Mouse (Mus musculus) embryo, embryonic 11 days (tissue): ENCODE measurements around the gene Cdc42bpa.

ENCODE experiments used
- DNase-seq: peaks from one replicate; pipeline ENCODE4 v3.0.0-alpha.2; 2015

The Cdc42bpa gene

DNA sequence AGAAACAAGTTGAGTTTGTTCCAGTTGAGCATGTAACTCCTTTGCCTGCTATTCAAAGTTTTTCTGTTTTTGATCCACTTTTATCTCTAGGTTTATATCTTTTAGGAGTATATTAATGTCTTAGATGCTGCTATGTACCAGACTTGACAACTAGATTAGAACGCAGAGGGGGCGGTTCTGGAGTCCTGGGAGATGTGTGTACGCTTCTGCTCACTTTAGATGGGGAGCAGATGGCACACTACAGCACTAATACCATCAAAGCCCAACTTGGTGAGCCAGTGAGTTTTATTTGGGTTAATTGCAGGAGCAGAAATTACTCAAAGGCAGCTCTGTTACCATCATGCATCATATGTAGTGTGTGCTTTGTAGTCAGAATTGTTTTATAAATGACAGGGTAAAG is 77.2 kb downstream of the Cdc42bpa start:
- no peak for DNase-seq

DNA sequence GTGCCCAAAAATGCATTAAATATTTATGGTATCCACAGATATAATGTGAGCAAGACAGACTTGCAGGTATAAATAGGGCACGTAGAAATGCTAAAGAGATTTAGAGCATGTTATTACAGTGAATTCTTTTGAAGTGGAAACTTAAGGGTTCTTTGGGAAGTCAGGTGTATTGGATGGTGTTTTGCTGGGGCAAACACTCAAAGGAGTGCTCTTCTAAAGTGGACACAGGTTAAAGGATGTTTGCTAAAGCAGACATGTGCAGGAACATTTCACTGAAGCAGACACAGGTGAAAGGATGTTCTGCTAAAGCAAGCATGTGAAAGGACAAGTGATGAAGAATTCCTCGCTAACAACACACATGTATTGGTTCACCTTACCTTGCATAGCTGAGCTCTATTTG is 83.9 kb downstream of the Cdc42bpa start:
- DNase-seq = no peak

DNA sequence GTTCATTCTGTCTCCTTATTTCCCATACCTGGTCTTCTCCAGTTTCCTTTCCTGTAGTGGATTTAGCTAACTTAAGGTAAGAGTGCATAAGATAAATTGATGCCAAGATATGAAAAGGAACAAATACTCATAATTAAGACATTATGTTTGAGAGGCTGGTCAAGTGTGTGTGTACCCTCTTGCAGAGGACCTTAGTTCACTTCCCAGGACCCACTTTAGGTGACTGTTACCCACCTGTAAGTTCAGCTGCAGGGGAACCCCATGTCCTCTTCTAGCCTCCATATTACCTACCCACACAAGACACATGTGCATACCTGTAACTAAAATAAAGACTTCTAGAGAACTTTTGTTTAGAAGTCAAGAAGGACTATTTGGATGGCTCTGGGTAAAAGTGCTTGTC is 84.9 kb downstream of the Cdc42bpa start:
- no peak for DNase-seq

DNA sequence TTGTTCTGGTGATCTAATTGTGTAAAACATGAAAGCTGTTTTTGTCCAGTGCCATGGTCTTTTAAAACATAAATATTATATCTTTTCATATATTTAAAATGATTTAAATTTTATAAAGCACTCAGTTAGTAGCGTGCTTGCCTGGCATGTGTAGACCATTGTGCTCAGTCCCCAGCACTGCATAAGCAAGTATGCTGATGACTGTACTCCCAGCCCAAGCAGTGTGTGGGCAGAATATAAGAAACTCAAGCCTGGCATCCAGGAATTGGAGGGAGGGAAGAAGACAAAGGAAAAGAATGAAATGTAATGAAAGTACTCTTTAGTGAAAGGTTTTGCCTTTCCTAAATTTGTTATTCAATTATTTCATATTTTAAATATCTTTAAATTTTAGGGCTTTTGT is 128.9 kb downstream of the Cdc42bpa start:
- no peak for DNase-seq

DNA sequence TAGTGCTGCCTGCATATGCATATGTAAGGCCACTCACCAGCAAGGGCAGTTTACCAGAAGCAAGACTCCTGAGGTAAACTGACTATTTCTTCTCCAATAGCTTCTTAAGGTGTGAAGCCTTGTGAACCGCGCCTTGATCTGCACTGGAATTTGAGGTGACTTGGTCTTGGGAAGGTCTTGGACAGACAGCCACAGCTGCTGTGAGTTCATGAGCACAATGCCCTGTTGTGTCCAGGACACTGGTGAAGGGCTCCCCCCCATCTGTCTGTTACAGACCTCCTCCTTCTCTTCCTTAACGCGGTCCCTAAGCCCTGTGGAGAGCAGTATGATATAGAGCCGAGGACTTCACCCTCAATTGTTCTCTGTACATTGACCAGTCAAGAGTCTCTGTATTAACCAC is 138.2 kb downstream of the Cdc42bpa start:
- DNase-seq = no peak

DNA sequence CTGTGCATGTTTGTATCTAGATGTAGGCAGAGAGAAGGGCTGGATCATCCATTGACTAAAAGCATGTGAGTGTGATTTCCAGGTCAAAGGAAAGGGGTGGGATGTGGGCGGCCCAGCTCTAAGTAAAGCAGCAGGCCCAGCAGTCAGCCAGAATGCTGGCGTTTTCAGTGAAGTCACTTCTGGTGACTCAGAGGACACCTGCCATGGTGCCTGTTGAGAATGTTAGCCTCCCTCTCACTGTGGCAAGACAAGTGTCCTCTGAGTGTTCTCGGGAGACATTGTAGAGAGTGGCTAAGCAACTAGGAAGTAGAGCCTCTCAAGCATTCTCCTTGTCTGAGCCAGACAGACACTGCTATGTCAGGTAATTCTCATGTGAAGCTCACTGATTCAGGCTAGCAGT is 144.3 kb downstream of the Cdc42bpa start:
- no peak for DNase-seq

DNA sequence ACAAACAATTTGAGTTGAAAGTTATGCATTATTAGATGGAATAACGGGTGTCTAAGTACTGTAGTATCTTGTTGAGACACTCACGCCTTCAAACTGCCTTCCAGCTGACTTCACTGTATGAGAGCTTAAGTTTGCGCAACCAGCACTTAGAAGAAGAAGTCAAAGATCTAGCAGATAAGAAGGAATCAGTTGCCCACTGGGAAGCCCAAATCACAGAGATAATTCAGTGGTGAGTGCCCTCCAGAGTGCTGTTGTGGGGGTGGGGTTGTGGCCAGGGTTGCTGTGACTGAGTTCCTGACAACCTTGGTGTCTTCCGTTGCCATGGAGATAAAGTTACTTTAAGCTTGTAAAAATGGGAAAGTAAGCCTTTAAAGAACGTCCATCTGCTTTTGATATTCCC is 148.8 kb downstream of the Cdc42bpa start:
- DNase-seq = peak; percentile 18

DNA sequence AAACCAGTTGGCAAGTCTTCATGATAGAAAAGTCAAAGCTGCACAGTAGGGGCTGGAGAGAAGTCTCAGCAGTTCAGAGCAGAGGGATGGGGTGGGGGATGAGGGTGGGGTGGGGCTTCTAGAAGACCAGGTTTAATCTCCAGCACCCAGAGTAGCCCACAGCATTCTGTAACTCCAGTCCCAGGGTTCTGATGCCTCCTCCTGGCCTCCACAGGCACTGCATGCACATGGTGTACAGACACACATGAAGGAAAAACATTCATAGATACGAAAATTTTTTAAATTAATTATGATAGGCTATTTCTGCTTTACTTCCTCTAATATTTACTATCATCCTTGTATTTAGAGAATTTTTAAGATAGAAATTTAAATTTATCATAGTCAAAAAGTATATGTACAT is 156.3 kb downstream of the Cdc42bpa start:
- DNase-seq = peak; percentile 25

DNA sequence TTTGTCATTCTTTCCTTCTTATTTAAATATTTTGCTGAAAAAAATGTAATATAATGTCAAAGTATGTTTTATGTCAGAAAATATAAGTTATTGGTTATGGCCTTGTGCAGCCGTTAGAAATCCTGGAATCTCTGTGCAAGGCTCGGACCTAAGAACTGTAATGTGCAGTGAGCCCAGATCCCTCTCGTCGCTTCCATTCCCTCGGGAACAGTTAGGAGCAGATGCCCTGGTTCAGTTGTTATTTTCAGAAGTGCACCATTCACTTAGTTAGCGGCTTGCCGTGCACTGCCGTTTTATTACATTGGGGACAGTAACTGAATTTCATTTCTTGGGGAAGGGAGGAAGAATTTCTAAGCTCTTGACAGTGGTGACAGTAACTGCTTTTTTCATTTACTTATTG is 158.0 kb downstream of the Cdc42bpa start:
- peak; percentile 10 for DNase-seq

DNA sequence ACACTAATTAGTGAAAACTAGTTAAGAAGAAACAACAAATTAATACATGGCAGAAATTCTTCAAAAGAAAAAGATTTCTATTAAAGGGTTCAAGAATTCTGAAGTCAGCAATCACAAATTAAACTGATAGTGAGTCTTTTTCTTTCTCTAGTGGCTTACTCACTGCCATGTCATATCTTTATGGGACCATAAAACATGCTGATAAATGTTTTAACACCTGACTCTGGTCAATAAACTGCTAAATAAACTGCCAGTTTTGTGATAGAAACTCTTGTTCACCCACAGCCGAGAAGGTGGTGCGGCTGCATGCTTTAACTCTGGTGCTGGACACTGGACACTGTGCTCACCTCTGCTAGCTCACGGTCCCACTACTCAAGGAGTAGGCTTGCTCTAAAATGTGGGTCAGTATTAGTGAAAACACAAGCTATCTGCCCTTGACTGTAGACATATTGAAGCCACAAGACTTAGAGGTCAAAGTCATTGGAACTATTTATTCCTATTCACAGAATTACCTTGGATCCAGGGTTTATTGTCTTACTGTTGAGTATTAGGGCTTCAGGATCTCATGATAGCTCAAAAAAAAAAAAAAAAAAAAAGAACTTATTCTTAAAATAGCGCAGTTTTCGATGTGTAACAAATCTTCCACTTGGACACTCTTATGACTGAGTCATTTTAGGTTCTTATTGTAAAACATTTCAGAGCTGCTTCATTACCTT is 168.0 kb downstream of the Cdc42bpa start:
- no peak for DNase-seq

DNA sequence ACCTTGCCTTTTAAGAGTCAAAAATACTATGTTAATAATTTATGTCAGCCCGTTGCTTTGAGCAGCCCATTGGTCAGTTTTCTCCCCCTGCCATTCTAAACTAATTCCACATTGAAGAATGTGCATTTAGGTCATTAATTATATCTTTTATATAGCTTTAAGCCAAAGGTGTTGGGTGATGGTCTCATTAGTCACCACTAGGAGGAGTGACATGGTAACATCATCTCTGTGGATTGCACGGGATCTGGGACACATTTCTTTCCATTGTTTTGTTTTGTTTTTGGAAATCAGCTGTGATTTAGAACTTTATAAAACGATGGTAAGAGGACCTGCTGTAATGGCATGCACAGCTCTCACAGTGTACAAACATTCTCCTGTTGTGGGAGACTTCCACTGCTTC is 171.1 kb downstream of the Cdc42bpa start:
- no peak for DNase-seq

DNA sequence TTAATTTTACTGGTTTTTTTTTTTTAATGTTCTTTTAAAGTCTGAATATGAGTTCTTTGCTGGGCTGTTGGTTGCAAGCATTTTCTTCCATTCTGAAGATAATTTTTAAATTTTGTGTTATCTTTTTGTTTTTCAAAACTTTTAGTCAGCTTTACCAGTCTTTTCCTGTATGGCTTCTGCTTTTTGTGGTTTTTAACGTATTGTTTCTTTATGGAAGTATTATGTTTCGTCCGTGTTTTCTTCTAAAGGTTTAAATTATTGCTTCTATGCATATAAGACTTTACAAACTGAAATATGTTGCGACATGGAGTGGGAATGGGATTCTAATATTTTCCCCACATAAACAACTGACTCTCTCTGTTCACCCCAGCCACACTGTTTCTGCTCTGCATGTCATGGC is 171.9 kb downstream of the Cdc42bpa start:
- no peak for DNase-seq

DNA sequence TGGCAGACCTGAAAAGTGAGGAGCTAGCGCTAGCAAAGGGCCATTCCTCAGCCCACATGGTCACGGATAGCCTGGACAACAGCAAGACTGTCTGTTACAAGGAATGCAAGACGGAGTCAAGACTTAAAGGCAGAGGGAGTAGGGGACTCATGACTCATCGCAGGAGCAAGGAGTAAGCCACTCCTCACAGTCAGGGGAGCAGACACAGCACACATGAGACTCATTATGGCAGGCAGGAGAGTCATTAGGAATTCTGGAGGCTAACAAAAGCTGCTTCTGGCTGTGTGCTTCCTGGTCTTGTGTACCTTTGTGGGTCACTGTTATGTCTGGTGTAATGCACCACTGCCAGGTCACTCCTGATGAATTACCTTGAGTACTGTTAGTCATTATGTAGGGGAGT is 178.9 kb downstream of the Cdc42bpa start:
- DNase-seq = peak; percentile 27

DNA sequence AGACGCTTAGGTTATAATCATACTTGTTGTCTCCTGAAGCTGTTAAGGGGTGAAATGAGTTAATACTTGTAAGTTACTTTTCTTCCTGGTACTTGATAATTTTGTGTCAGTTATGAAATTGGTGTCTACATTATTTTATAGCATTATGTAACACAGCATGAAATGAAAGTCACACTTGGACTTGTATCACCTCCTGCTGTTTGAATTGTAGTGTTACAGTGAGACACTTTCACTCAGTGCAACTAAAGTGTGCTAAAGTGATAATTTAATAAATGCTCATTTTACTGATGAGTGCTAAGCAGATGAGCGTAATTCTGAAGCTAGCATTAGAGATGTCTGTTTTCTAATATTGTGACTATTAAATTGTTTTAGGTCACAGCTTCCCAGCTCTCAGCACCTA is 180.7 kb downstream of the Cdc42bpa start:
- DNase-seq = no peak

DNA sequence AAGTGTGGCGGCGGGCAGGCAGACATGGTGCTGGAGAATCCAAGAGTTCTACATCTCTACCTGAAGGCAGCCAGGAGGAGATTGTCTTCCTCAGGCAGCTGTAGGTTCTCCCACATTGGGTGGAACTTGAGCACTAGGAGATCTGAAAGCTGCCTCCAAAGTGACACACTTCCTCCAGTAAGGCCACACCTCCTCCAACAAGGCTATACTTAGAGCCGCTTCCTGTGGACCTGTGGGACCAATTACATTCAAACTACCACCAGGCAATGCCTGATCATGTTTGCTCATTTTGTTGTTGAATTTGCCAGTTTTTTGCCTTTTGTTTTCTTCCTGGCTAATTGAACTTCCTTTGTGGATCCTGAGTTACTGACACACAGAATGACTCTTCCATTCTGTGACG is 187.8 kb downstream of the Cdc42bpa start:
- DNase-seq = no peak

DNA sequence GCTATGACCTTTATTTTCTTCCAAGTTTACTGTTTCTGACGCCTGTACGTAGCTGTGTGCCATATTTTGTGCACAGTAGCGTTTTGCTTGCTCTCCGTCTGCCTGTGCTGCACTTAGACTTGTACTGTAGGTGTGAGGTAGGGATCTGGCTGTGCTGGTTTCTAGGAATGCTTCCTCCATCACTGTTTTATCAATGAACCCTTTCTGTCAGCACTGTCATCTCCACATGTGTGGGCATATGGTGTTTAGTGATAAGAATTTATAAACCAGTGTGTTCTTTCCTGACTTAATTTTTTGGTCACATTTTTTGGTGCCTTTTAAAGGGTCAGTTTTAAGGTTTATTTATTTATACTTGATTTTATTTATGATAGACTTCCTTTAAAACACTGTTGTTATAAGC is 188.3 kb downstream of the Cdc42bpa start:
- DNase-seq = no peak

DNA sequence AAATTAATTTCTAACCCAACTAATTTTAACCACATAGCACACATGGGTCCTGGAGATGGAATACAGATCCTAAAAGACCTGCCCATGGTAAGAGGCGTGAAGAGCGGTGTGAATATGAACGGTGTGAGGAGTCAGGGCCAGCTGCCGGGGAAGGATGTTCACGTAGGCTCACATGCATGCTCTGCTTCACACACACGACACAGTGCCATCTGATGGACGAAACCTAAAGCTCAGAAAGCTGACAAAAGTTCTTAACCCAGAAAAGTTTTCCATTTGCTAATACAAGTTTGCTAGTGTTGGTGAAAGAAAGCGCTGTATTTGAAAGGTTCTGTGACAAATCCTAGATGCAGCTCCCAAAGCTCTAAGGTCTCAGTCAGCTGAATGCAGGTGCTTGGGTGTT is 190.9 kb downstream of the Cdc42bpa start:
- no peak for DNase-seq

DNA sequence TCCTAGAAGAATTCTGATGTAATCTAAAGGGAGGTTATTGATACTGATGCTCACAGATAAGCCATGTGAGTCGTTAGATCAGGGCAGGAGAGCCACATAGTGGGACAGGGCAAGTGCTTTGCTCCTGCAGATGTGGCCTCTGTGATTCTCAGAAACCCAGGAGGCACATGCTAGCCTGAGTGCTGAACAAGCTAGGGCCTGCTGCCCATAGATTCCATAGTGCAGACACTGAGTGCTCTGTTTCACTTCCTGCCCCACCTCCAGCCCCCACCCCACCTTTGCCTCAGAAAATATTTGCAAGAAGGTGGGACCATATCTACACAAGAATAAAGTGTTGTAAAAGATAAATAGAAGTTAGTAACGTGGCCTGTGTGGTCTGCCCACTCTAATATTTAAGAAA is 198.4 kb downstream of the Cdc42bpa start:
- DNase-seq = no peak

DNA sequence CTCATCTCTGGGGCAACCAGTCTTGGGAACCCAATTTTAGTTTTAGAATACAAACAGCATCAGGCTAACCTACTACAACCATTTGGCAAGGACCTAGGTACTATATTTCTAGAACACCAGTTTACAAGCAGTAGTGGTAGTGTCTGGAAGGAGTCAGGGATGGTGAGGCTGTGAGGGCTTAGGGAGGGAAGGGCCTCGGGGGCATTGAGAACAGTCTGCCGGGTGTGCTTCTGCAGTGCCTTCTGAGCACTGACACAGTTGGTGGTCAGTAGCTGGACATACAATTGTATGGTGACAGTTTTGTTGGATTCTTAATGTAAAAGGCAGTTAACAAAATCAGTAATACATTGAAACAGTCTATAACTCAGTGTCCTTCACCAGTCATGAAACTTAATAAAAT is 200.3 kb downstream of the Cdc42bpa start:
- no peak for DNase-seq

DNA sequence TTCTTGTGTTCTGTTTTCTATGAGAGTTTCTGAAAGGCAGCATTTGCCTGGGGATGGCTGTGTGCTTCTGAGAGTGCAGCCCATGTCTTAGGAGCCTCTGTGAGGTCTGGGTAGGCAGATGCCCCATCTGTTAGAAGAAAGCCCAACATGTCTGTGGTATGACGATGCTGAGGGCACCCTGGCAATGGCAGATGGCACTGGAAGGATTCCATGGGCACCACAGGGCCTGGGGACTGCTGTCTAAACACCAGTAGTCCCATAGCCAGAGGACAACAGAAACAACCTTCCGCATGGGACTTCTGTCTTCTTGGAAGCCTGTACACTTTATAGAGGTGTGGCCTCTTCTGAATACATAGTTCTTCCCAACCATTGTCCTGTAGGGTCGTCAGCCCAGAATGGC is 200.9 kb downstream of the Cdc42bpa start:
- no peak for DNase-seq

DNA sequence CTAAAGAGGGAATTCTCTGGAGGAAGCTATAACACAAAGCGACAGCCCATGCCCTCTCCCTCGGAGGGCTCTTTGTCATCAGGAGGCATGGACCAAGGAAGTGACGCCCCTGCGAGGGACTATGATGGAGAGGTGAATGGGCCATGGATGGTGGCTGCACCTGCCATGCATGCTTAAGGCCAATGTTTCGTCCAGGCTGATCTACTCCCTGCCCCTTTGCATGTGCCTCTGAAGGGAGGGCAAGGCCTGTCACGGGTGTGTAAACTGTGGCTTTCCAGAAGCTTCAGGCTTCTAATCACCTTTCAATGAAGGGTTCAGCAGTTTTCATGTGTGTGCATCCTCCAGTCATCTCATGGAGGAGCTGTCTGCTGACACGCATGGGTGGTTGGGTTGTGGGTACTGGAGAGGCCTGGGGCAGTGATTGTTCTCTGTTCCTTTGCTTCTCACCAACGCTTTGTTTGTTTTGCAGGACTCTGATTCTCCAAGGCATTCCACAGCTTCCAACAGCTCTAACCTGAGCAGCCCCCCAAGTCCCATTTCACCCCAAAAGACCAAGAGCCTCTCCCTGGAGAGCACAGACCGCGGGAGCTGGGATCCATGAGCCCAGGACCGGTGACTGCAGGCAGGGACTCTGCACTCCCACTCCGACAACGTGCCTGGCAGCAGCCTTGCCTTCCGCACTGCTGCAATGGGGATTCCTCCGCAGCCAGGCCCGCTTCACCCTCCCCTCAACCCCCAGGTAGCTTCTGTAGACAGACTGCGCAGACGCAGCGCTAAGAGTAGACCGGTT is 201.5 kb downstream of the Cdc42bpa start:
- no peak for DNase-seq

DNA sequence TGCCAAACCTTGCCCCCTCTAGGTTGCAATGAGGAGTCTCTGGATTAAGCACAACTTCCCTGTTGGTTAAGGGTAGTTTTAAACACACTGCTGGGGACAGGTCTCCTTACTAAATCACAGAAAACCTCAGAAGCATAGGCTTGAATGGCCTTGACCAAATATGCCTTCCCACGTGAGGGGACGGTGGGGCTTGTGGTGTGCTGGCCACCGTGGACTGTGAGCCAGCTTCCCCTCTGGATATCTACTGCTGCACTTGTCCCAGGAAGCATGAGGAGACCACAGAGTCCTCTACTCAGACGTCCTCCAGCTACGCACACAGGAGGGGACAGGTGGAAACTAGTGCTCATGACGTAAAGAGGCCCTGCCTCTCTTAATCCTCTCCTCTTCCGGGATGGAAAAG is 202.7 kb downstream of the Cdc42bpa start:
- no peak for DNase-seq

DNA sequence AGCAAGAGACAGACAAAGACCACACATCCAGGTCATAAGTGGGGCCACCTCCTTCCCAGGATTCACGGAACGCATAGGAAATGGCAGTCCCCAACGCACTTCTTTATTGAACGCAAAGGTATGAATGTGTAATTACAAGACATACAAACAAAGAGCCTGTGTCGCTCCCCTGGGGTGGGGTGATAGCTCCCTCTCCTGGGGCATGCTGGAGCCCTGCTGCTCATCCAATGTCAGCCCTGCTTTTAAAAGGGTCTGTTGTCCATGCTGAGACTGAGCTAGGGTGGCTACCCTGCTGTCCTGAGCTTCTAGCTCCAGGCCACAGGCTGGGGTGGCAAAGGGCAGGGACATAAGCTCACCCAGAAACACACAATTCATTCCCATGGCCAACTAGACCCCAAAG is 206.3 kb downstream of the Cdc42bpa start:
- no peak for DNase-seq

DNA sequence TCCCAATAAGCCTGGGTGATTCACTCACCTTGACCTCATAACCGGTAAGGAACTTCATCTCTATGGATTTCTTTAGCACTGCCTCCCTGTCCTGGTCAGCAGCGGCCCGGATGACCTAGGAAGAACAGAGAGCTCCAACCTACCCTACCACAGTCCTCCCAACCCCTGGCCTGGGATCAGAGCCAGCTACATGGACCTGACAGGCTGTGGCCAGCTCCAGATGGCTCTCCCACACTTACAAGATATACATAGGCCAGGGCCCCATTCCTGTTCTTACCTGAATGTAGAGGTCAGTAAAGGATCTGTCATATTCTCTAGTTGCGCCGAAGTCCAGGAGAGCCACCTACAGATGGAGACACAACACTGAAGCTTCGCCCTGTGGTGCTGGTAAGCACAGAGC is 208.0 kb downstream of the Cdc42bpa start:
- DNase-seq = no peak

DNA sequence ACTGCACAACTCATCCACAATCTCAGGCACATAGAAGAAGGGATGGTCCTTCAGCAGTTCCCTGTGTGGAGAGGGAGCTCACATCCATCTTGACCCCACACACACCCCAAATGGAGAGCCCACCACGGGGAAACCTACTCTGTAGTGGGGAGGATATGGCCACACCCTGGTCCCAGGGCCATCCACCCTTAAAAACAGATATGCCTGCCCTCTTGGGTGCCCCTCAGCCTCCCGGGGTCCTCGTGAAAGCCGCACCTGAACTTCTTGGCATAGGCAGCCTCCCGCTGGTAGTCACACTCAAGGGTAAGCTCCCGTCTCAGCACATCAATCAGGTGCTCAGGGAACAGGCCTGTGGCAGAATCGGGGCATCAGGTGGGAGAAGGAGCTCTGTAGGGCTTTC is 208.9 kb downstream of the Cdc42bpa start:
- no peak for DNase-seq
